Mouse (Mus musculus) E14TG2a.4 (cell line): ENCODE measurements around the gene Uri1.

Experiments
- H3K27me3 ChIP-seq: 2 replicates; pipeline ENCODE4 v1.6.1; 2014; ENCODE audit warnings: low read length, control low read depth; ENCODE audit not compliant: insufficient read depth
- H3K36me3 ChIP-seq: 2 replicates; pipeline ENCODE4 v1.6.1; 2014; ENCODE audit warnings: low read length, control low read depth; ENCODE audit not compliant: insufficient read depth
- H3K4me1 ChIP-seq: replicated peaks from 2 replicates; pipeline ENCODE4 v1.6.1; 2014; ENCODE audit warnings: low read depth, low read length, control low read depth
- H3K4me3 ChIP-seq: replicated peaks from 2 replicates; pipeline ENCODE4 v1.5.1; 2014; ENCODE audit warnings: mild to moderate bottlenecking, low read length
- H3K9me3 ChIP-seq: 2 replicates; pipeline ENCODE4 v1.6.1; 2014; ENCODE audit warnings: low read length, control low read depth
- CTCF ChIP-seq: conservative IDR thresholded peaks from 2 replicates; pipeline ENCODE4 v1.5.1; 2014; ENCODE audit warnings: low read length
- NANOG ChIP-seq: IDR thresholded peaks from 2 replicates; pipeline ENCODE4 v1.6.1; 2014; ENCODE audit warnings: borderline replicate concordance, low read length, mixed read lengths
- POU5F1 ChIP-seq: IDR thresholded peaks from 2 replicates; pipeline ENCODE4 v1.6.1; 2014; ENCODE audit warnings: low read length, borderline replicate concordance

The Uri1 gene

GRCm38 (mm10) chr7:38054246-38054645 is 30.9 kb upstream of the Uri1 start:
- no peak overlapping the region for H3K4me3 ChIP-seq
- no peaks in the 10 kb centered on the region for H3K9me3 ChIP-seq
- no peaks in the 10 kb centered on the region for H3K36me3 ChIP-seq
- TF ChIP-seq POU5F1 (no peak), NANOG (no peak), CTCF (no peak)
- peaks cover 17% of the 10 kb centered on the region for H3K27me3 ChIP-seq
- peaks cover 18% of the 10 kb centered on the region for H3K4me1 ChIP-seq

GRCm38 (mm10) chr7:38047229-38047628 is 23.9 kb upstream of the Uri1 start:
- Histone ChIP-seq H3K4me3 (no peak overlapping the region), H3K36me3 (no peaks in the 10 kb centered on the region), H3K4me1 (peaks cover 38% of the 10 kb centered on the region), H3K9me3 (no peaks in the 10 kb centered on the region), H3K27me3 (no peaks in the 10 kb centered on the region)
- TF ChIP-seq NANOG = 0 out of 2 replicates have a peak, but pooled peaks have one; percentile 11
- no peak for TF ChIP-seq CTCF

- Histone ChIP-seq H3K4me3 (no peak overlapping the region), H3K36me3 (no peaks in the 10 kb centered on the region), H3K4me1 (peaks cover 34% of the 10 kb centered on the region), H3K27me3 (no peaks in the 10 kb centered on the region), H3K9me3 (no peaks in the 10 kb centered on the region)
- TF ChIP-seq NANOG = no peak
Measured at GRCm38 (mm10) chr7:38041244-38041643, 17.9 kb upstream of the Uri1 start.

DNA sequence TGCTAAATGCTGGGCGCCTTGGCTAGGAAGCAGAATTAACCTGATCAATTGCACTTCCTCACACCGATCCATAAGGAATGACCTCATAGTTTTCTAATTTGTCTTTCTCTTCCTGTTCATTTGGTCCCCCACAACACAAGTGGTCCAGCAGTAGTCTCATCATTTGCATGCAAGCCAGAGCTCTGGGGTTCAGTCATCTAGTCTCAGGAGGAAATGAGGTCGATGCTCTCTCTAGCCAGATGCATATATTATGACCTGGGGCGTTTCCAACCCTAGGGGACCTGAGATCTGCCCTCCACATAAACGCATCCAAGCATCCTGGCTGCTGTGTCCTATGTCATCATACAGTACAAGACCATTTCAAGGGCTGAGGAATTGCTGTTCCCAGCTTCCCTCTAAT is 14.2 kb upstream of the Uri1 start:
- no peaks in the 10 kb centered on the region for H3K9me3 ChIP-seq
- no peak for TF ChIP-seq NANOG

DNA sequence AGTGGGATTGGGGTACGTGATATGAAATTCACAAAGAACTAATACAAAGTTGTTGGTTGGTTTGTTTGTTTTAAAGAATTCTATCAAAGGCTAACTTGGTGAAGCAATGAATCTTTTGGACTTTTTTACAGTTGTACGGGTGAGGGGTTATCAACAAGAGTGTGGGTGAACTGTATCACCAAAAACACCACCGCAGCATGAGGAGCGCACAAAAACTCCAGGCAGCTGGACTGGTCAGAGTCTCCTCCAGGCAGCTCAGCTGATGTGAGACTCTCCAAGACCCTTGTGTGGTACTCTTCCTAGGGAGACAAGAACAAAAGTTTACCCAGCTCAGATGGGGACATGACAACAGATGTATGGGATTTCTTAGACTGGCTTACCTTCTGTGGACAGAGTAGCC is 7.8 kb upstream of the Uri1 start:
- TF ChIP-seq CTCF (no peak), NANOG (no peak)
- peaks cover 70% of the 10 kb centered on the region for H3K4me1 ChIP-seq
- H3K9me3 ChIP-seq = 0 out of 2 replicates have a peak, but pooled peaks cover 4% of the 10 kb centered on the region
- H3K36me3 ChIP-seq = no peaks in the 10 kb centered on the region
- H3K4me3 ChIP-seq = peak overlapping the region; percentile 14
- H3K27me3 ChIP-seq = no peaks in the 10 kb centered on the region

More for the DNA sequence above, 14.2 kb upstream of the Uri1 start:
- H3K27me3 ChIP-seq = no peaks in the 10 kb centered on the region
- H3K4me3 ChIP-seq = no peak overlapping the region
- peaks cover 44% of the 10 kb centered on the region for H3K4me1 ChIP-seq
- no peaks in the 10 kb centered on the region for H3K36me3 ChIP-seq

GRCm38 (mm10) chr7:38030606-38031005 is 7.3 kb upstream of the Uri1 start:
- Histone ChIP-seq H3K36me3 (no peaks in the 10 kb centered on the region), H3K4me3 (peak overlapping the region; percentile 14), H3K4me1 (peaks cover 67% of the 10 kb centered on the region), H3K9me3 (0 out of 2 replicates have a peak, but pooled peaks cover 6% of the 10 kb centered on the region), H3K27me3 (no peaks in the 10 kb centered on the region)
- TF ChIP-seq CTCF (no peak), POU5F1 (no peak), NANOG (peak; percentile 31; the same call in 1 of the 2 replicates)

DNA sequence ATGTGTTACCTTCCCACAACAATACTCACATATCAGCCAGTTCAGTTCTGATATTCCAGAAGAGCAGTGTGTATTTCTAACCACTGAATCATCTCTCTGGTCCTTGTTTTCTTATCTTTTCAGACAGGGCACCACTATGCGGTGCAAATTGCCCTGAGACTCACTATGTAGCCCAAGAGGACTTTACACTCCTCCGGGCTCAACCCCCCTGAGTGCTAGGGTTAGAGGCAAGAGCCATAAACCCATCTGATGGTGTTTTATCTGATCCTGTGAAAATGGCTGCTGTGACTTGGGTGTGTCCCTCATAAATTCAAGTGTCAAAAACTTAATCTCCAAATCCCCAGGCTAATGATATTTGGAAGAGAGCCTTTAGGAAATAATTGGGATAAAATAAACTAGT is 6.6 kb upstream of the Uri1 start:
- TF ChIP-seq POU5F1 = no peak
- TF ChIP-seq NANOG = no peak
- TF ChIP-seq CTCF = no peak
- Histone ChIP-seq H3K4me1 (peaks cover 67% of the 10 kb centered on the region), H3K9me3 (0 out of 2 replicates have a peak, but pooled peaks cover 6% of the 10 kb centered on the region), H3K4me3 (peak overlapping the region; percentile 14; the same call in 1 of the 2 replicates), H3K27me3 (no peaks in the 10 kb centered on the region), H3K36me3 (no peaks in the 10 kb centered on the region)

DNA sequence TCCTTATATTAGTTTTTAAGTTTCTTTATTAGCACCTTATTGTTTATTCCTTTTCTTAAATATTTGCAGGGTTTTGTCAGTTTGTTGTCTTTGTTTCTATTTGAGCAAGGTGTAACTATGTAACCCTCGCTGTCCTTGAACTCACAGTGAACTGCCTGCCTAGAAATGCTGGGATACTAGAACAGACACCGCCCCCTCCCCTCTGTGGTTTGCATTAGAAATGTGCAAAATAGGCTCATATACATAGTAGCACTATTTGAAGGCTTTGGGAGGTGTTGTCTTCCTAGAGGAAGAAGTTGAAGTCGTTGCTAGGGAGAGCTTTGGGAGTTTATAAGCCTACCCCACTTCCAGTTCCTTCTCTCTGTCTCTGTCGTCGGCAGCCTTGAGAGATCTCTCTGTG is 5.7 kb upstream of the Uri1 start:
- no peaks in the 10 kb centered on the region for H3K27me3 ChIP-seq
- H3K4me1 ChIP-seq = peaks cover 74% of the 10 kb centered on the region
- no peak for TF ChIP-seq NANOG
- TF ChIP-seq POU5F1 = no peak
- TF ChIP-seq CTCF = 0 out of 2 replicates have a peak, but pooled peaks have one; percentile 3
- H3K9me3 ChIP-seq = 0 out of 2 replicates have a peak, but pooled peaks cover 6% of the 10 kb centered on the region
- H3K36me3 ChIP-seq = no peaks in the 10 kb centered on the region
- H3K4me3 ChIP-seq = peak overlapping the region; percentile 32; the same call in 1 of the 2 replicates

DNA sequence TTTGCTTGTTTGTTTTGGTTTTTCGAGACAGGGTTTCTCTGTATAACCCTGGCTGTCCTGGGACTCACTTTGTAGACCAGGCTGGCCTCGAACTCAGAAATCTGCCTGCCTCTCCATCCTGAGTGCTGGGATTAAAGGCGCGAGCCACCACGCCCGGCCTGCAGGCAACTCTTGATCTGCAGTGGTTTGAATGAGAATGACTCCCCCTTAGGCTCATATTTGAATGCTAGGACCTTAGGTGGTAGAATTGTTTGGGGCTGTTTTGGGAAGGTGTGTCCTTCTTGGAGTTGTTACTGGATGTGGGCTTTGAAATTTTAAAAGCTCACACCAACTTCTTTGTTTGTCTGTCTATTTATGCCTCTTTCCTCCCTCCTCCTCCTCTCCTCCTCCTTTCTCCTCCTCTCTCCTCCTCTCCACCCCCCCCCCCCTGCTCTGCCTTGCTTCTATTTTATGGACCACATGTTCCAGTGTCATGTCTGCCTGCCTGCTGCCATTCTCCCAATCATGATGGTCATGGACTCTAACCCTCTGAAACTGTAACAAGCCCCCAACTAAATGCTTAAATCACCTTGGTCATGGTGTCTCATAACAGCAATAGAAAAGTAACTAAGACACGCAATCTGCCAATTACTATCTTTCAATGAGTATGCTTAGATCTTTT is 4.7 kb upstream of the Uri1 start:
- peaks cover 84% of the 10 kb centered on the region for H3K4me1 ChIP-seq
- 0 out of 2 replicates have a peak, but pooled peaks cover 6% of the 10 kb centered on the region for H3K9me3 ChIP-seq
- no peaks in the 10 kb centered on the region for H3K36me3 ChIP-seq
- no peak overlapping the region for H3K4me3 ChIP-seq
- no peaks in the 10 kb centered on the region for H3K27me3 ChIP-seq
- TF ChIP-seq CTCF (no peak), POU5F1 (peak; percentile 38; the same call in 1 of the 2 replicates), NANOG (peak; percentile 77)
